Mouse (Mus musculus): ENCODE results near the gene Ralbp1. TPM values are rescaled to one million over a fixed set of nuclear protein-coding genes. Genes with fewer than 3 reads are reported as not detected.
A peak's percentile ranks its signal among the peaks of the same experiment; 100 is the strongest.

Gene Ralbp1
- polyA plus RNA-seq, 1 experiment, result 36.0 TPM

DNA sequence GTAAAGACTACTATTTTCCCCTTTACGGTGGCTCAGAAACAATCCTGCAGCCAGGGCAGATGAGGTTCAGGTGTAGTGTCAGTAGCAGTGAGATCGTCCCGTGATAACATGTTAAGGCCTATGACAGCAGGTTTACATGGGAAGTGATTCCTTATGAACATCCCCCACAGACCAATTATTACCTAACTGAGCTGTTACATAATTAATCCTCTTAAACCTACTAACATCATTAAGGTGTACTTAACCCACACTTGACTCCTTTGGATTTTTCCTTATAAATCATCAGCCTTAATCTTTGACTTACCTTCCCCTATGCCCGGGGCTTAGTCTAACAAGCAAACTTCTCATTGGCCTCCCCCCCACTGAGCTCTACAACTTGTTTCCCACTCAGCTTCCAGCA is 12.4 kb downstream of the Ralbp1 start:
- H3K4me3 ChIP-seq (ENCODE audit: insufficient read depth, low read length), result no peak overlapping the region
- H3K4me1 ChIP-seq (ENCODE audit: control insufficient read depth, insufficient read depth, low read length), result 0 out of 2 replicates have a peak, but pooled peaks cover 2% of the 10 kb centered on the region
- no peak for TF ChIP-seq CTCF (IDR thresholded peaks at IDR 0.05; ENCODE audit: borderline replicate concordance, insufficient read depth, low read length)
- TF ChIP-seq POLR2A (IDR thresholded peaks at IDR 0.05; ENCODE audit: low read depth, low read length), result no peak
- H3K27ac ChIP-seq (ENCODE audit: insufficient read depth, low read length), result no peak overlapping the region

GRCm38 (mm10) chr17:65872652-65873051 is 12.9 kb downstream of the Ralbp1 start:
- Histone ChIP-seq H3K27ac (ENCODE audit: insufficient read depth, low read length) (no peak overlapping the region), H3K4me1 (ENCODE audit: control insufficient read depth, insufficient read depth, low read length) (0 out of 2 replicates have a peak, but pooled peaks cover 2% of the 10 kb centered on the region)

DNA sequence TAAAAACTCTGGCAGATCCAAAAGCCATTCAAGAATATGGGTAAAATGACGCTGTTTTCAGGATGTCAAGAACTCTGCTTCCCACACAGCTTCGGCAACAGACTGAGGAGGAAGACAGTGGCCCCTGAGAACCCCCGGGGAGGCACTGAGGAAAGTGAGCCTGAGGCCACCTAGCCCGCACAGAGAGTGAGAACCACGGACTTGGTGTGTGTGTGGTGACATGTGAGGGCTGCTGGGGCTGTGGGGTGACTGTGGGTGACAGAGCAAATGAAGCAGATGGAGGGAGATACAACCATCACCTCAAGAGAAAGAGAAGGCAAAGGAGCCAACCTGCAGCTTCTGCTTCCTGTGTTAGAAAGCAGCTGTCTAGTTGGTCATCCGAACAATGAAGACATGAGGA is 13.5 kb downstream of the Ralbp1 start:
- Histone ChIP-seq H3K27ac (ENCODE audit: insufficient read depth, low read length) (no peak overlapping the region), H3K4me3 (ENCODE audit: insufficient read depth, low read length) (no peak overlapping the region), H3K4me1 (ENCODE audit: control insufficient read depth, insufficient read depth, low read length) (no peaks in the 10 kb centered on the region)
- no peak for TF ChIP-seq POLR2A (IDR thresholded peaks at IDR 0.05; ENCODE audit: low read depth, low read length)

More at GRCm38 (mm10) chr17:65872652-65873051, 12.9 kb downstream of the Ralbp1 start:
- TF ChIP-seq POLR2A (IDR thresholded peaks at IDR 0.05; ENCODE audit: low read depth, low read length), result no peak
- TF ChIP-seq CTCF (IDR thresholded peaks at IDR 0.05; ENCODE audit: borderline replicate concordance, insufficient read depth, low read length), result peak; percentile 46; the same call in 1 of the 2 replicates
- no peak overlapping the region for H3K4me3 ChIP-seq (ENCODE audit: insufficient read depth, low read length)

- H3K27ac ChIP-seq (ENCODE audit: insufficient read depth, low read length), result no peak overlapping the region
- TF ChIP-seq CTCF (IDR thresholded peaks at IDR 0.05; ENCODE audit: borderline replicate concordance, insufficient read depth, low read length), result no peak
- TF ChIP-seq POLR2A (IDR thresholded peaks at IDR 0.05; ENCODE audit: low read depth, low read length), result no peak
- no peak overlapping the region for H3K4me3 ChIP-seq (ENCODE audit: insufficient read depth, low read length)
- H3K4me1 ChIP-seq (ENCODE audit: control insufficient read depth, insufficient read depth, low read length), result no peaks in the 10 kb centered on the region
Observed at GRCm38 (mm10) chr17:65871641-65872041, 14.0 kb downstream of the Ralbp1 start.

DNA sequence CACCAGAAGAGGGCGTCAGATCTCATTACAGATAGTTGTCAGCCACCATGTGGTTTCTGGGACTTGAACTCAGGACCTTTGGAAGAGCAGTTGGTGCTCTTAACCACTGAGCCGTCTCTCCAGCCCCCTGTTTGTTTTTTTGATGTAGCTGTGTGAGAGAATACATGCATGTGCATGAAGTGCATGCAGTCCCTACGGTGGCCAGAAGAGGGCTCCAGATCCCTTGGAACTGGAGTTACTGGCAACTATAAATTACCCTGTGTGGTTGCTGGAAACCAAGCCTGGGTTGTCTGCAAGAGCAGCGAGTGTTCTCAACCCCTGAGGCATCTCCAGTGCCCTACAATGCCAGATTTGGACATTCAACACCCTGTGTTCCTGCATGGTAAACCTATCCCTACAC is 15.5 kb downstream of the Ralbp1 start:
- TF ChIP-seq POLR2A (IDR thresholded peaks at IDR 0.05; ENCODE audit: low read depth, low read length) (no peak), CTCF (IDR thresholded peaks at IDR 0.05; ENCODE audit: borderline replicate concordance, insufficient read depth, low read length) (peak; percentile 46; the same call in 1 of the 2 replicates)
- Histone ChIP-seq H3K27ac (ENCODE audit: insufficient read depth, low read length) (no peak overlapping the region), H3K4me1 (ENCODE audit: control insufficient read depth, insufficient read depth, low read length) (no peaks in the 10 kb centered on the region), H3K4me3 (ENCODE audit: insufficient read depth, low read length) (no peak overlapping the region)

GRCm38 (mm10) chr17:65869720-65870119 is 15.9 kb downstream of the Ralbp1 start:
- Histone ChIP-seq H3K4me3 (ENCODE audit: insufficient read depth, low read length) (no peak overlapping the region), H3K27ac (ENCODE audit: insufficient read depth, low read length) (no peak overlapping the region), H3K4me1 (ENCODE audit: control insufficient read depth, insufficient read depth, low read length) (no peaks in the 10 kb centered on the region)
- TF ChIP-seq CTCF (IDR thresholded peaks at IDR 0.05; ENCODE audit: borderline replicate concordance, insufficient read depth, low read length) (no peak), POLR2A (IDR thresholded peaks at IDR 0.05; ENCODE audit: low read depth, low read length) (no peak)

DNA sequence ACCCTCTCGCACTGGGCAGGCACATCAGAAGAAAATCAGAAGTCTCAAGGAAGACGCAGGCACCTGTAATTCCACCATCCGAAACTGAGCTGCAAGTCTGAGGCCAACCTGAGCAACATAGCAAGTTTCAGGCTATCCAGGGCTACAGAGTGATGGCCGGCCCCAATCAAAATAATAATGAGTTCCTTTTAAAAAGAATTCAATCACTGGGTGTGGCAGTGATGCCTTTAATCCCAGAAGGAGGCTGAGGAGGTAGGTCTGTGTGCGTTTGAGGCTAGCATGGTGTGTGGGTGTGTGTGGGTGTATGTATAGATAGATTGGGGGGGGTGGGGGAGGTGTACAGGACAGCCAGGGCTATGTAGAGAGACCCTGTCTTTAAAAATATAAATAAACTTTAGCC is 17.6 kb downstream of the Ralbp1 start:
- no peak overlapping the region for H3K27ac ChIP-seq (ENCODE audit: insufficient read depth, low read length)
- TF ChIP-seq CTCF (IDR thresholded peaks at IDR 0.05; ENCODE audit: borderline replicate concordance, insufficient read depth, low read length) (no peak), POLR2A (IDR thresholded peaks at IDR 0.05; ENCODE audit: low read depth, low read length) (no peak)
- no peak overlapping the region for H3K4me3 ChIP-seq (ENCODE audit: insufficient read depth, low read length)
- H3K4me1 ChIP-seq (ENCODE audit: control insufficient read depth, insufficient read depth, low read length), result no peaks in the 10 kb centered on the region

GRCm38 (mm10) chr17:65866201-65866600 is 19.4 kb downstream of the Ralbp1 start:
- no peak overlapping the region for H3K4me3 ChIP-seq (ENCODE audit: insufficient read depth, low read length)
- TF ChIP-seq CTCF (IDR thresholded peaks at IDR 0.05; ENCODE audit: borderline replicate concordance, insufficient read depth, low read length) (no peak), POLR2A (IDR thresholded peaks at IDR 0.05; ENCODE audit: low read depth, low read length) (no peak)
- no peaks in the 10 kb centered on the region for H3K4me1 ChIP-seq (ENCODE audit: control insufficient read depth, insufficient read depth, low read length)
- no peak overlapping the region for H3K27ac ChIP-seq (ENCODE audit: insufficient read depth, low read length)

GRCm38 (mm10) chr17:65865265-65865664 is 20.3 kb downstream of the Ralbp1 start:
- H3K4me1 ChIP-seq (ENCODE audit: control insufficient read depth, insufficient read depth, low read length), result no peaks in the 10 kb centered on the region
- H3K4me3 ChIP-seq (ENCODE audit: insufficient read depth, low read length), result no peak overlapping the region
- TF ChIP-seq CTCF (IDR thresholded peaks at IDR 0.05; ENCODE audit: borderline replicate concordance, insufficient read depth, low read length) (no peak), POLR2A (IDR thresholded peaks at IDR 0.05; ENCODE audit: low read depth, low read length) (no peak)
- no peak overlapping the region for H3K27ac ChIP-seq (ENCODE audit: insufficient read depth, low read length)

DNA sequence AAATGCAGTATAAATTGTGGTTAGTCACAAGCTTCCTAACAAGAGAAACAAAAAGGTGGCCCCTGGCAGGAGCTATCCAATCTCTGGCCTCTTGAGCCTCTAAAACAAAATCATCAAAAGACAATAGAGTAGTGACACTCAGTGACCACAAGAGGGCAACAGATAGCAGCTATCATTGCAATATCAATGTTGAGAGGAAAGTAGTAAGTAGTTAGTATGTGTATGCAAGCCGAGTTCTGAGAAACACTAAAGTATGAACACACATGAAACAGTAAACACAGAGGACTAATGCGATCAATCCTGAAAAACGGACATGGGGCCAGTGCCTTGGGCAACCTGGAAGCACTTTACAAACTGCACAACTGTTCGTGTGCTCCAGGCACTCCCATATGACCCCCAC is 20.9 kb downstream of the Ralbp1 start:
- H3K4me1 ChIP-seq (ENCODE audit: control insufficient read depth, insufficient read depth, low read length), result no peaks in the 10 kb centered on the region
- H3K27ac ChIP-seq (ENCODE audit: insufficient read depth, low read length), result no peak overlapping the region
- TF ChIP-seq POLR2A (IDR thresholded peaks at IDR 0.05; ENCODE audit: low read depth, low read length), result no peak
- TF ChIP-seq CTCF (IDR thresholded peaks at IDR 0.05; ENCODE audit: borderline replicate concordance, insufficient read depth, low read length), result no peak
- no peak overlapping the region for H3K4me3 ChIP-seq (ENCODE audit: insufficient read depth, low read length)

GRCm38 (mm10) chr17:65863830-65864229 is 21.8 kb downstream of the Ralbp1 start:
- H3K27ac ChIP-seq (ENCODE audit: insufficient read depth, low read length), result no peak overlapping the region
- TF ChIP-seq CTCF (IDR thresholded peaks at IDR 0.05; ENCODE audit: borderline replicate concordance, insufficient read depth, low read length) (no peak), POLR2A (IDR thresholded peaks at IDR 0.05; ENCODE audit: low read depth, low read length) (no peak)
- no peaks in the 10 kb centered on the region for H3K4me1 ChIP-seq (ENCODE audit: control insufficient read depth, insufficient read depth, low read length)
- no peak overlapping the region for H3K4me3 ChIP-seq (ENCODE audit: insufficient read depth, low read length)
